In genomic region chr10:127062503-127062902, GRCm38 (mm10) we compare ENCODE assay signal across 9 mouse cellular contexts. TPM values are rescaled to one million over a fixed set of nuclear protein-coding genes. Genes with fewer than 3 reads are reported as not detected.
DNase-seq lines count a peak whose midpoint lies in the region; ATAC-seq lines count a peak whose summit lies in the region.
"Had no signal": no experiment of that assay in that cellular context is flagged by ENCODE, and none has a peak within 500 bp of the region (broad histone marks: within the 10 kb centered on the region; RNA-seq: fewer than 3 reads in every experiment).

No protein-coding gene starts in this region.

- ATAC-seq in forebrain, embryonic 13.5 days = no peak
- ATAC-seq in forebrain, embryonic 12.5 days (ENCODE audit: low FRiP score) = no peak
- no peak for ATAC-seq in midbrain, embryonic 11.5 days (ENCODE audit: low FRiP score)
- ATAC-seq in liver, embryonic 15.5 days (ENCODE audit: insufficient read depth) = no peak
- no peak for ATAC-seq in activated CD4-positive, CD25-positive, alpha-beta regulatory T cell, adult 4 months

- H3K36me3 ChIP-seq in forebrain, embryonic 13.5 days (ENCODE audit: poor library complexity, severe bottlenecking) = peaks cover 34% of the 10 kb centered on the region
- peaks cover 33% of the 10 kb centered on the region for H3K36me3 ChIP-seq in forebrain, embryonic 12.5 days (replicated peaks)
- peaks cover 37% of the 10 kb centered on the region for H3K36me3 ChIP-seq in midbrain, embryonic 10.5 days
- H3K36me3 ChIP-seq in midbrain, embryonic 11.5 days (ENCODE audit: control insufficient read depth, insufficient read depth, low read length) = peaks cover 30% of the 10 kb centered on the region
- H3K36me3 ChIP-seq in liver, embryonic 15.5 days (replicated peaks) = peaks cover 28% of the 10 kb centered on the region

- no peak overlapping the region for H3K9ac ChIP-seq in forebrain, embryonic 13.5 days
- H3K9ac ChIP-seq in forebrain, embryonic 12.5 days = no peak overlapping the region
- H3K9ac ChIP-seq in midbrain, embryonic 11.5 days (ENCODE audit: low read length) = no peak overlapping the region
- no peak overlapping the region for H3K9ac ChIP-seq in liver, embryonic 15.5 days
- H3K9ac ChIP-seq: limb, embryonic 13.5 days had no signal

- H3K9me3 ChIP-seq in forebrain, embryonic 13.5 days (replicated peaks) = no peaks in the 10 kb centered on the region
- H3K9me3 ChIP-seq in forebrain, embryonic 12.5 days = no peaks in the 10 kb centered on the region
- no peaks in the 10 kb centered on the region for H3K9me3 ChIP-seq in midbrain, embryonic 10.5 days (replicated peaks)
- H3K9me3 ChIP-seq in midbrain, embryonic 11.5 days (ENCODE audit: control insufficient read depth, low read length) = no peaks in the 10 kb centered on the region
- H3K9me3 ChIP-seq in liver, embryonic 15.5 days (replicated peaks) = no peaks in the 10 kb centered on the region
- H3K9me3 ChIP-seq: limb, embryonic 13.5 days had no signal

- H3K4me3 ChIP-seq in forebrain, embryonic 13.5 days = peak overlapping the region; percentile 95; the same call in 1 of the 2 replicates
- H3K4me3 ChIP-seq in forebrain, embryonic 12.5 days (replicated peaks) = no peak overlapping the region
- H3K4me3 ChIP-seq in midbrain, embryonic 10.5 days = peak overlapping the region; percentile 86; the same call in 1 of the 2 replicates
- H3K4me3 ChIP-seq in midbrain, embryonic 11.5 days (ENCODE audit: low read depth, low read length) = no peak overlapping the region
- peak overlapping the region; percentile 71; the same call in 1 of the 2 replicates for H3K4me3 ChIP-seq in liver, embryonic 15.5 days (replicated peaks)

- 79% methylated on average over 5 of the region's 5 CpGs for WGBS in forebrain, embryonic 13.5 days
- 83% methylated on average over 5 of the region's 5 CpGs for WGBS in forebrain, embryonic 12.5 days
- 83% methylated on average over 5 of the region's 5 CpGs for WGBS in midbrain, embryonic 10.5 days
- WGBS in midbrain, embryonic 11.5 days = 81% methylated on average over 5 of the region's 5 CpGs
- WGBS in liver, embryonic 15.5 days (ENCODE audit: insufficient replicate concordance) = 64% methylated on average over 5 of the region's 5 CpGs

- DNase-seq in midbrain, embryonic 10.5 days (ENCODE audit: low spot score) = no peak
- no peak for DNase-seq in midbrain, embryonic 11.5 days (ENCODE audit: low spot score, missing footprints)
- no peak for DNase-seq in right cerebral cortex, adult 2 months (ENCODE audit: low spot score in 2 of 2)
- no peak for DNase-seq in kidney, postnatal 4 days

- peaks cover 59% of the 10 kb centered on the region for H3K4me1 ChIP-seq in forebrain, embryonic 13.5 days
- H3K4me1 ChIP-seq in forebrain, embryonic 12.5 days = peaks cover 57% of the 10 kb centered on the region
- H3K4me1 ChIP-seq in midbrain, embryonic 10.5 days = peaks cover 73% of the 10 kb centered on the region
- peaks cover 32% of the 10 kb centered on the region for H3K4me1 ChIP-seq in midbrain, embryonic 11.5 days (ENCODE audit: control insufficient read depth, insufficient read depth, low read length)
- peaks cover 70% of the 10 kb centered on the region for H3K4me1 ChIP-seq in liver, embryonic 15.5 days (replicated peaks)

- no peaks in the 10 kb centered on the region for H3K27me3 ChIP-seq in forebrain, embryonic 13.5 days
- no peaks in the 10 kb centered on the region; the same call in 1 of the 2 replicates for H3K27me3 ChIP-seq in forebrain, embryonic 12.5 days
- H3K27me3 ChIP-seq in midbrain, embryonic 10.5 days (ENCODE audit: low read depth, poor library complexity, severe bottlenecking) = peaks cover 31% of the 10 kb centered on the region
- no peaks in the 10 kb centered on the region; the same call in 1 of the 2 replicates for H3K27me3 ChIP-seq in midbrain, embryonic 11.5 days (ENCODE audit: control insufficient read depth, insufficient read depth, low read length)
- H3K27me3 ChIP-seq in liver, embryonic 15.5 days = peaks cover 53% of the 10 kb centered on the region

- peak overlapping the region; percentile 72 for H3K27ac ChIP-seq in forebrain, embryonic 13.5 days
- H3K27ac ChIP-seq in forebrain, embryonic 12.5 days = no peak overlapping the region
- H3K27ac ChIP-seq in midbrain, embryonic 10.5 days (replicated peaks) = peak overlapping the region; percentile 99; the same call in 1 of the 2 replicates
- H3K27ac ChIP-seq in midbrain, embryonic 11.5 days (ENCODE audit: low read depth, low read length) = no peak overlapping the region; the same call in 1 of the 2 replicates
- no peak overlapping the region for H3K27ac ChIP-seq in liver, embryonic 15.5 days (replicated peaks)
- H3K27ac ChIP-seq: limb, embryonic 13.5 days had no signal

- peak overlapping the region; percentile 59 for H3K4me2 ChIP-seq in forebrain, embryonic 13.5 days
- H3K4me2 ChIP-seq in forebrain, embryonic 12.5 days = no peak overlapping the region
- no peak overlapping the region for H3K4me2 ChIP-seq in midbrain, embryonic 11.5 days
- peak overlapping the region; percentile 94 for H3K4me2 ChIP-seq in liver, embryonic 15.5 days

RNA-seq across cellular contexts. Expression of gene Cdk4, which starts 0.8 kb away (rescaled TPM):
- polyA plus RNA-seq in forebrain, embryonic 13.5 days (2015; fragmentation: Nextera tagmentation; extraction: Ambion mirVana) = 2,414 and 2,431 TPM in 2 replicates
- polyA plus RNA-seq in forebrain, embryonic 12.5 days (2016; fragmentation: Nextera tagmentation; extraction: Ambion mirVana) = 2,431 and 2,450 TPM in 2 replicates
- 2,811 and 2,916 TPM in 2 replicates for polyA plus RNA-seq in midbrain, embryonic 10.5 days (2016; fragmentation: Nextera tagmentation; extraction: Ambion mirVana)
- polyA plus RNA-seq in midbrain, embryonic 11.5 days (2014; fragmentation: Nextera tagmentation; extraction: Ambion mirVana) = 2,818 and 2,848 TPM in 2 replicates
- 338 and 361 TPM in 2 replicates for polyA plus RNA-seq in liver, embryonic 15.5 days (2015; fragmentation: Nextera tagmentation; extraction: Ambion mirVana)
- polyA plus RNA-seq in activated CD4-positive, CD25-positive, alpha-beta regulatory T cell, adult 4 months (2017; shearing (Covaris generic)) = 100 to 1,000 TPM; 304 to 317 TPM

RNA-seq across cellular contexts. Expression of gene March9, which starts 2.5 kb away (rescaled TPM):
- 4.0 and 4.5 TPM in 2 replicates for polyA plus RNA-seq in forebrain, embryonic 13.5 days (2015; fragmentation: Nextera tagmentation; extraction: Ambion mirVana)
- 3.9 and 4.2 TPM in 2 replicates for polyA plus RNA-seq in forebrain, embryonic 12.5 days (2016; fragmentation: Nextera tagmentation; extraction: Ambion mirVana)
- 1.3 and 1.7 TPM in 2 replicates for polyA plus RNA-seq in midbrain, embryonic 10.5 days (2016; fragmentation: Nextera tagmentation; extraction: Ambion mirVana)
- 3.2 and 3.7 TPM in 2 replicates for polyA plus RNA-seq in midbrain, embryonic 11.5 days (2014; fragmentation: Nextera tagmentation; extraction: Ambion mirVana)
- polyA plus RNA-seq in liver, embryonic 15.5 days (2015; fragmentation: Nextera tagmentation; extraction: Ambion mirVana) = 0.03 TPM in 1 of 2 replicates, not detected in the other
- polyA plus RNA-seq in activated CD4-positive, CD25-positive, alpha-beta regulatory T cell, adult 4 months (2017; shearing (Covaris generic)) = 1 to 10 TPM in 1 of 2 experiments, under 1 TPM in 1; 0.65 to 1.0 TPM

RNA-seq across cellular contexts. Expression of gene Tspan31, which starts 7.6 kb away (rescaled TPM):
- polyA plus RNA-seq in forebrain, embryonic 13.5 days (2015; fragmentation: Nextera tagmentation; extraction: Ambion mirVana) = 133 and 141 TPM in 2 replicates
- polyA plus RNA-seq in forebrain, embryonic 12.5 days (2016; fragmentation: Nextera tagmentation; extraction: Ambion mirVana) = 139 and 158 TPM in 2 replicates
- 197 and 208 TPM in 2 replicates for polyA plus RNA-seq in midbrain, embryonic 10.5 days (2016; fragmentation: Nextera tagmentation; extraction: Ambion mirVana)
- 98.6 and 117 TPM in 2 replicates for polyA plus RNA-seq in midbrain, embryonic 11.5 days (2014; fragmentation: Nextera tagmentation; extraction: Ambion mirVana)
- polyA plus RNA-seq in liver, embryonic 15.5 days (2015; fragmentation: Nextera tagmentation; extraction: Ambion mirVana) = 77.4 and 84.3 TPM in 2 replicates
- 100 to 1,000 TPM in 1 of 2 experiments, 10 to 100 TPM in 1; 99.2 to 103 TPM for polyA plus RNA-seq in activated CD4-positive, CD25-positive, alpha-beta regulatory T cell, adult 4 months (2017; shearing (Covaris generic))

RNA-seq across cellular contexts. Expression of gene Agap2, which starts 12.6 kb away (rescaled TPM):
- polyA plus RNA-seq in forebrain, embryonic 13.5 days (2015; fragmentation: Nextera tagmentation; extraction: Ambion mirVana) = 1.5 and 1.7 TPM in 2 replicates
- polyA plus RNA-seq in forebrain, embryonic 12.5 days (2016; fragmentation: Nextera tagmentation; extraction: Ambion mirVana) = 0.73 and 1.1 TPM in 2 replicates
- polyA plus RNA-seq in midbrain, embryonic 10.5 days (2016; fragmentation: Nextera tagmentation; extraction: Ambion mirVana) = 0.10 and 0.19 TPM in 2 replicates
- polyA plus RNA-seq in midbrain, embryonic 11.5 days (2014; fragmentation: Nextera tagmentation; extraction: Ambion mirVana) = 0.66 and 0.89 TPM in 2 replicates
- 0.35 and 0.67 TPM in 2 replicates for polyA plus RNA-seq in liver, embryonic 15.5 days (2015; fragmentation: Nextera tagmentation; extraction: Ambion mirVana)
- 10 to 100 TPM; 20.4 to 29.9 TPM for polyA plus RNA-seq in activated CD4-positive, CD25-positive, alpha-beta regulatory T cell, adult 4 months (2017; shearing (Covaris generic))

RNA-seq across cellular contexts. Expression of gene Cyp27b1, which starts 14.5 kb away (rescaled TPM):
- 0.06 TPM in 1 of 2 replicates, not detected in the other for polyA plus RNA-seq in forebrain, embryonic 13.5 days (2015; fragmentation: Nextera tagmentation; extraction: Ambion mirVana)
- 0.10 and 0.28 TPM in 2 replicates for polyA plus RNA-seq in forebrain, embryonic 12.5 days (2016; fragmentation: Nextera tagmentation; extraction: Ambion mirVana)
- 0.07 and 0.22 TPM in 2 replicates for polyA plus RNA-seq in midbrain, embryonic 10.5 days (2016; fragmentation: Nextera tagmentation; extraction: Ambion mirVana)
- polyA plus RNA-seq in midbrain, embryonic 11.5 days (2014; fragmentation: Nextera tagmentation; extraction: Ambion mirVana) = not detected in 2 replicates
- polyA plus RNA-seq in liver, embryonic 15.5 days (2015; fragmentation: Nextera tagmentation; extraction: Ambion mirVana) = not detected in 2 replicates
- polyA plus RNA-seq in activated CD4-positive, CD25-positive, alpha-beta regulatory T cell, adult 4 months (2017; shearing (Covaris generic)) = not detected

Comparison
In these comparisons a context has a peak if more than half of its experiments do, and no peak if none do; other contexts are left out.
1. H3K27ac ChIP-seq: peak in forebrain, embryonic 13.5 days (single experiment) and midbrain, embryonic 10.5 days (single experiment); none in forebrain, embryonic 12.5 days (single experiment), midbrain, embryonic 11.5 days (single experiment) and liver, embryonic 15.5 days (single experiment).
2. H3K4me2 ChIP-seq: peak in forebrain, embryonic 13.5 days (single experiment) and liver, embryonic 15.5 days (single experiment); none in forebrain, embryonic 12.5 days (single experiment) and midbrain, embryonic 11.5 days (single experiment).
3. H3K4me3 ChIP-seq: peak in forebrain, embryonic 13.5 days (single experiment), midbrain, embryonic 10.5 days (single experiment) and liver, embryonic 15.5 days (single experiment); none in forebrain, embryonic 12.5 days (single experiment) and midbrain, embryonic 11.5 days (single experiment).